Mouse (Mus musculus) CH12.LX (cell line): ENCODE measurements around the gene Entr1. TPM values are rescaled to one million over a fixed set of nuclear protein-coding genes. Genes with fewer than 3 reads are reported as not detected.

Experiments used
- DNase-seq: peaks from one replicate; pipeline ENCODE4 v3.0.0-alpha.2; 2013; ENCODE audit errors: extremely low read depth
- H3K27ac ChIP-seq: 2 replicates; pipeline ENCODE4 v1.5.1; 2012; ENCODE audit warnings: low read depth, mild to moderate bottlenecking, control low read depth, moderate library complexity; ENCODE audit not compliant: insufficient read depth
- H3K27me3 ChIP-seq: replicated peaks from 2 replicates; pipeline ENCODE3; 2012; ENCODE audit warnings: inconsistent platforms
- H3K36me3 ChIP-seq, 2 experiments: replicated peaks in 1 of 2; 2 replicates each; pipeline versions ENCODE3 to v1.6.1; 2012; ENCODE audit warnings: inconsistent platforms in 1 of 2, low read length in 1 of 2, mild to moderate bottlenecking in 1 of 2, mixed read lengths in 1 of 2, moderate library complexity in 1 of 2; ENCODE audit not compliant: control insufficient read depth in 1 of 2, insufficient read depth in 1 of 2
- H3K4me1 ChIP-seq, 2 experiments: 2 replicates each; pipeline ENCODE4 v1.6.1; 2012; ENCODE audit warnings: inconsistent platforms in 1 of 2, moderate library complexity in 1 of 2; ENCODE audit not compliant: insufficient read depth in 2 of 2, control insufficient read depth in 1 of 2
- H3K4me2 ChIP-seq: 2 replicates; pipeline ENCODE4 v1.6.1; 2012; ENCODE audit warnings: low read depth, mild to moderate bottlenecking, control low read depth; ENCODE audit not compliant: poor library complexity, insufficient read depth, severe bottlenecking
- H3K4me3 ChIP-seq, 3 experiments: fragments of 150-350 bp in 1 of 3; sonication (generic) in 1 of 3; replicated peaks in 1 of 3; 2 replicates each; pipeline versions ENCODE3 to v1.5.1; 2011 to 2012; ENCODE audit warnings: low read depth in 2 of 3, low read length in 2 of 3, mild to moderate bottlenecking in 2 of 3, moderate library complexity in 2 of 3, control low read depth in 1 of 3, improper control_type of control experiment in 1 of 3, inconsistent platforms in 1 of 3, mixed read lengths in 1 of 3; ENCODE audit not compliant: poor library complexity in 1 of 3
- H3K79me2 ChIP-seq: replicated peaks from 2 replicates; pipeline ENCODE4 v1.6.1; 2012; ENCODE audit warnings: mild to moderate bottlenecking, moderate library complexity; ENCODE audit not compliant: control insufficient read depth, poor library complexity, insufficient read depth, severe bottlenecking; ENCODE audit errors: extremely low read depth
- H3K9ac ChIP-seq: 2 replicates; pipeline ENCODE4 v1.6.1; 2012; ENCODE audit warnings: low read depth, mild to moderate bottlenecking, control low read depth, moderate library complexity; ENCODE audit not compliant: insufficient read depth
- H3K9me3 ChIP-seq: replicated peaks from 2 replicates; pipeline ENCODE3; 2012; ENCODE audit warnings: low read length, inconsistent platforms, mixed read lengths
- BHLHE40 ChIP-seq: IDR thresholded peaks from 2 replicates; pipeline ENCODE4 v1.6.1; 2011; ENCODE audit warnings: mild to moderate bottlenecking, low read depth, low read length, improper control_type of control experiment
- CHD2 ChIP-seq: IDR thresholded peaks from 2 replicates; pipeline ENCODE4 v1.6.1; 2011; ENCODE audit warnings: low read length, improper control_type of control experiment
- CTCF ChIP-seq, 2 experiments: IDR thresholded peaks in 1 of 2; conservative IDR thresholded peaks in 1 of 2; 2 replicates each; pipeline ENCODE4 v1.5.1; 2011 to 2012; ENCODE audit warnings: low read depth in 2 of 2, low read length in 2 of 2, improper control_type of control experiment in 1 of 2, inconsistent platforms in 1 of 2, mild to moderate bottlenecking in 1 of 2, moderate library complexity in 1 of 2
- ETS1 ChIP-seq: conservative IDR thresholded peaks from 2 replicates; pipeline ENCODE4 v1.6.1; 2012; ENCODE audit warnings: low read depth, mild to moderate bottlenecking, inconsistent platforms, low read length, improper control_type of control experiment, moderate library complexity
- GABPA ChIP-seq: IDR thresholded peaks from 2 replicates; pipeline ENCODE4 v1.6.1; 2012; ENCODE audit warnings: low read depth, low read length, improper control_type of control experiment, inconsistent platforms; ENCODE audit not compliant: insufficient replicate concordance
- IRF4 ChIP-seq: IDR thresholded peaks from 2 replicates; pipeline ENCODE4 v1.6.1; 2014; ENCODE audit warnings: low read depth, mild to moderate bottlenecking, inconsistent platforms, low read length, improper control_type of control experiment
- JUN ChIP-seq: IDR thresholded peaks from 2 replicates; pipeline ENCODE4 v1.6.1; 2011; ENCODE audit warnings: low read depth, mild to moderate bottlenecking, low read length, improper control_type of control experiment, moderate library complexity; ENCODE audit not compliant: insufficient read depth
- MAFK ChIP-seq: IDR thresholded peaks from 2 replicates; pipeline ENCODE4 v1.6.1; 2011; ENCODE audit warnings: low read length, improper control_type of control experiment; ENCODE audit not compliant: insufficient replicate concordance
- MAZ ChIP-seq: IDR thresholded peaks from 2 replicates; pipeline ENCODE4 v1.6.1; 2012; ENCODE audit warnings: low read depth, mild to moderate bottlenecking, inconsistent platforms, low read length, improper control_type of control experiment, moderate library complexity
- MXI1 ChIP-seq: IDR thresholded peaks from 2 replicates; pipeline ENCODE4 v1.6.1; 2011; ENCODE audit warnings: mild to moderate bottlenecking, low read depth, low read length, improper control_type of control experiment
- NELFE ChIP-seq: IDR thresholded peaks from 2 replicates; pipeline ENCODE4 v1.6.1; 2011; ENCODE audit warnings: low read depth, low read length, improper control_type of control experiment
- NRF1 ChIP-seq: IDR thresholded peaks from 2 replicates; pipeline ENCODE4 v1.6.1; 2014; ENCODE audit warnings: low read depth, mild to moderate bottlenecking, inconsistent platforms, low read length, improper control_type of control experiment, moderate library complexity
- PAX5 ChIP-seq: IDR thresholded peaks from 2 replicates; pipeline ENCODE4 v1.6.1; 2012; ENCODE audit warnings: low read length, inconsistent platforms, mixed read lengths
- POLR2AphosphoS2 ChIP-seq: IDR thresholded peaks from 2 replicates; pipeline ENCODE4 v1.6.1; 2011; ENCODE audit warnings: low read depth, low read length, improper control_type of control experiment
- RCOR1 ChIP-seq: conservative IDR thresholded peaks from 2 replicates; pipeline ENCODE4 v1.6.1; 2012; ENCODE audit warnings: low read depth, mild to moderate bottlenecking, inconsistent platforms, low read length, improper control_type of control experiment
- SMC3 ChIP-seq: IDR thresholded peaks from 2 replicates; pipeline ENCODE4 v1.6.1; 2011; ENCODE audit warnings: low read depth, low read length, improper control_type of control experiment
- TBP ChIP-seq: conservative IDR thresholded peaks from 2 replicates; pipeline ENCODE4 v1.6.1; 2011; ENCODE audit warnings: low read depth, low read length, improper control_type of control experiment
- UBTF ChIP-seq: IDR thresholded peaks from 2 replicates; pipeline ENCODE4 v1.6.1; 2012; ENCODE audit warnings: low read depth, mild to moderate bottlenecking, inconsistent platforms, low read length, improper control_type of control experiment, moderate library complexity
- ZC3H11A ChIP-seq: IDR thresholded peaks from 2 replicates; pipeline ENCODE4 v1.6.1; 2012; ENCODE audit warnings: low read depth, mild to moderate bottlenecking, inconsistent platforms, low read length, improper control_type of control experiment
- ZKSCAN1 ChIP-seq: IDR thresholded peaks from 2 replicates; pipeline ENCODE4 v1.6.1; 2012; ENCODE audit warnings: low read depth, inconsistent platforms, low read length, improper control_type of control experiment, borderline replicate concordance
- ZMIZ1 ChIP-seq: IDR thresholded peaks from 2 replicates; pipeline ENCODE4 v1.6.1; 2012; ENCODE audit warnings: low read depth, mild to moderate bottlenecking, inconsistent platforms, low read length, improper control_type of control experiment
- dilution Hi-C: fragments of 300-500 bp; cut with MboI; formaldehyde crosslinking; loops from 2 replicates; pipeline ENCODE4 v1.14.3; 2020; ENCODE audit warnings: low sequenced_read_pairs; ENCODE audit not compliant: extremely low pct_unique_long_range_greater_than_20kb, extremely low pct_ligation_motif_present
- in situ Hi-C: fragments of 300-500 bp; cut with MboI; formaldehyde crosslinking; loops from 3 replicates; pipeline ENCODE4 v1.14.3; 2019; ENCODE audit warnings: low sequenced_read_pairs, low pct_ligation_motif_present, low pct_unique_long_range_greater_than_20kb, mixed read lengths
- polyA plus RNA-seq: library from polyadenylated mRNA; unstranded; fragments of >175 nt; gene quantifications from 2 replicates; pipeline ENCODE4 v1.2.1, GENCODE M21; 2012; ENCODE audit warnings: low read depth; ENCODE audit not compliant: insufficient read length
- total RNA-seq, 2 experiments: library from RNA; depleted of rRNA; stranded (reverse); fragments of 300-350 nt in 1 of 2; fragments of >200 nt in 1 of 2; gene quantifications; 2 replicates each; pipeline ENCODE4 v1.2.3; 2012 to 2014

The Entr1 gene
- total and polyA plus RNA-seq, 3 experiments: 41.9 to 62.3 (median 57.3) TPM

- in situ Hi-C loops: no loop called here
- no peak overlapping the region for H3K9ac ChIP-seq
- dilution Hi-C loops: no loop called here
- no peak overlapping the region for H3K4me2 ChIP-seq
- no peak overlapping the region for H3K4me3 ChIP-seq
- no peak for TF ChIP-seq NELFE
- TF ChIP-seq RCOR1: no peak
- TF ChIP-seq ZC3H11A: no peak
- TF ChIP-seq MXI1: no peak
- no peak for TF ChIP-seq MAZ
- no peak for TF ChIP-seq ZKSCAN1
- no peak for TF ChIP-seq JUN
- no peak for TF ChIP-seq MAFK
- TF ChIP-seq ETS1: no peak
- TF ChIP-seq ZMIZ1: no peak
- TF ChIP-seq PAX5: no peak
- no peak for TF ChIP-seq BHLHE40
- no peak for TF ChIP-seq NRF1
- no peak for TF ChIP-seq CHD2
- no peak for TF ChIP-seq UBTF
- no peak for TF ChIP-seq TBP
- TF ChIP-seq SMC3: no peak
- no peak for TF ChIP-seq POLR2AphosphoS2
- no peak for TF ChIP-seq GABPA
- TF ChIP-seq IRF4: no peak
- no peaks in the 10 kb centered on the region for H3K79me2 ChIP-seq
- peaks cover 96 to 100% of the 10 kb centered on the region in 2 experiments for H3K36me3 ChIP-seq
- no peak for DNase-seq
- H3K4me1 ChIP-seq: no peaks in the 10 kb centered on the region
- H3K27me3 ChIP-seq: no peaks in the 10 kb centered on the region
- no peak overlapping the region for H3K27ac ChIP-seq
- H3K9me3 ChIP-seq: no peaks in the 10 kb centered on the region
Observed at GRCm38 (mm10) chr2:26367911-26368310, 21.2 kb downstream of the Entr1 start.

GRCm38 (mm10) chr2:26364738-26365465, 24.2 kb downstream of the Entr1 start:
- in situ Hi-C loops: no loop called here
- Histone ChIP-seq H3K4me1 (no peaks in the 10 kb centered on the region), H3K79me2 (no peaks in the 10 kb centered on the region), H3K27ac (no peak overlapping the region), H3K4me2 (no peak overlapping the region), H3K4me3 (no peak overlapping the region), H3K9me3 (no peaks in the 10 kb centered on the region), H3K9ac (no peak overlapping the region), H3K27me3 (no peaks in the 10 kb centered on the region), H3K36me3 (peaks cover 74 to 98% of the 10 kb centered on the region in 2 experiments)
- TF ChIP-seq IRF4 (no peak), CTCF (conservative IDR thresholded peaks at IDR 0.05 in 1 of 2, IDR thresholded peaks at IDR 0.05 in 1 of 2; ENCODE audit: low read depth in 2 of 2, low read length in 2 of 2) (no peak)
- no peak for DNase-seq
- dilution Hi-C loops: no loop called here
